Mouse (Mus musculus): ENCODE data around the gene Tec. TPM values are rescaled to one million over a fixed set of nuclear protein-coding genes. Genes with fewer than 3 reads are reported as not detected.

Gene Tec
- polyA plus RNA-seq, 1 experiment = 0.44 TPM

DNA sequence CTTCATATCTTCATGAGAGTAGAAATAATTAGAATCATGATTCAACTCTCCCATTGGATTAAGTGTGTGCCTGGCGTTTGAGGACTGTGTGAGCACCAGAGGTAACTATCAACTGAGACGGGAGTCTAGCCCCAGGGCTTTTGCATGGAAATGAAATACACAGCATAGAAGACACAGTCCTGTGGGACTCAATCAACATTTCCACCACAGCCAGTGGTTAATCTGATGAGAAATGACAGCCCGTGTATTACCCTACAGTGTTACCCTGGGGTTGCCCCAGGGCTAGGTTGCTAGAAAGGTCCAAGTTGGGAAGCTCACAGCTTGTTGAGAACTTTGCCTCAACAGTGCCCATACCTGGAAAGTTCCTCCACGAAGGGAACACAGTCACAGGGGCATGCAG is 69.7 kb downstream of the Tec start:
- no peak for TF ChIP-seq GATA1 (IDR thresholded peaks at IDR 0.05; ENCODE audit: low read length)

DNA sequence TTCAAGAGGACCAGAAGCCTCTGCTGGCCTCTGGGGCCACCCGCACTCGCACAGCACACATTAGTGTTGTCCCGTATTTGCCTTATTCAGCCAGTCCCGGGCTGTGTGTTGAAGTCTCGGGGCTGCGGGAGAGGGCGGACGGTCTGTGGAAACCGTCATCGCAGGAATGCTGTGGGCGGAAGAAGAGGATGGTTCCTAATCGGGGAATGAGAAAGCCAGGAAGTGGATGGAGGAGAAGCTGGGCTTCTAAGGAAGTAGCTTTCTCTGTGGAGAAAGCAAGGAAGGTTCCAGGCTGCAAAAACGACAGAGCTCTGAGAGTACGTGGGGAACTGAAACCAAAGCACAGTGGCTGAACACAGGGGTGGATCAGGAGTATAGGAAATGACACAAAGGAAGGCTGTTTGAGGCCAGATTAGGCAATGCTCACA is 72.1 kb downstream of the Tec start:
- no peak for TF ChIP-seq GATA1 (IDR thresholded peaks at IDR 0.05; ENCODE audit: low read length)

DNA sequence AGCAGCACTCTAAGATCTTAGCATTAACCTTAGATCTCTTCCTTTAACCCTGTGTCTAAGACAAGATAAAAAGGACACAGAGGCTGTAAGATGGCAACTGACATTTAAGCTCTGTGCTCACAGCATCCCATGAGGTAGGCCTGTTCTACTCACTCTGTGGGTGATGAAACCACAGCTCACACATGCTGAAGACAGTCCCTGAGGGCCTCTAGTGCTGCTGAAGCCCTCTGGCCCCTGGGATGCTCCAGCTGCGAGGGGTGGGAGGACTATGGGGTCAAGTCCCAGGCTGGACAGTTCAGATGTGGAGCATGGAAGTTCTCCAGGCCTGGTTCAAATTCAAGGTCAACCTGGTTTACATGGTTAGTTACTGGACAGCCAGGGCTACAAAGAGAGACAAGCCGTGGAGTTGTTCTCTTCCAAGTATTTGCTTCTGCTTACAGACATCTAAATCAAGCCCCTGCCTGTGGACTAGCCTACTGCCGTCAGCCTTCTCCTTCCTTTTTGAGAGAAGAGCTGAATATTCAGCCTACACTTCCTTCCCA is 74.9 kb downstream of the Tec start:
- no peak for TF ChIP-seq GATA1 (IDR thresholded peaks at IDR 0.05; ENCODE audit: low read length)

DNA sequence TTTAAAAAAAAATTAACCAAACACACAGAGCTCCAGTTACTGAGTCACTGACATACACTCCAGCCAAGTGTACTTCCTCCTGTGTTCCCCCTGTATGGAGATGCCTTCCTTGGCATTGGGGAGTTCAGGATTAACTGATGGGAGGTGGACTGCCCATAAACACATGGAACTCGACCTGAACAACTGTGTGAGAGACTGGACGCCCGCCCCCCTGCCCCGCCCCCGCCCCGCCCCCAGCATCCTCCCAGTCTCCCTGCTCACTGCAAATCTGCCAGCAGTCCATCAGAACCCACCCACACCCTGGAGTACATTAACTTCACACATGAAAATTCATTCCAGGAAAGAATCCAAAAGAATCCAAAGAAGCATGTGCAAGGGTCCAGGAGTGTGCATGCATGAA is 76.5 kb downstream of the Tec start:
- TF ChIP-seq GATA1 (IDR thresholded peaks at IDR 0.05; ENCODE audit: low read length) = no peak

- TF ChIP-seq GATA1 (IDR thresholded peaks at IDR 0.05; ENCODE audit: low read length) = no peak
Observed at GRCm38 (mm10) chr5:72791386-72791785, 76.9 kb downstream of the Tec start.

- no peak for TF ChIP-seq GATA1 (IDR thresholded peaks at IDR 0.05; ENCODE audit: low read length)
Observed at GRCm38 (mm10) chr5:72785451-72785850, 82.8 kb downstream of the Tec start.

- TF ChIP-seq GATA1 (IDR thresholded peaks at IDR 0.05; ENCODE audit: low read length) = no peak
Observed at GRCm38 (mm10) chr5:72784719-72785118, 83.6 kb downstream of the Tec start.

DNA sequence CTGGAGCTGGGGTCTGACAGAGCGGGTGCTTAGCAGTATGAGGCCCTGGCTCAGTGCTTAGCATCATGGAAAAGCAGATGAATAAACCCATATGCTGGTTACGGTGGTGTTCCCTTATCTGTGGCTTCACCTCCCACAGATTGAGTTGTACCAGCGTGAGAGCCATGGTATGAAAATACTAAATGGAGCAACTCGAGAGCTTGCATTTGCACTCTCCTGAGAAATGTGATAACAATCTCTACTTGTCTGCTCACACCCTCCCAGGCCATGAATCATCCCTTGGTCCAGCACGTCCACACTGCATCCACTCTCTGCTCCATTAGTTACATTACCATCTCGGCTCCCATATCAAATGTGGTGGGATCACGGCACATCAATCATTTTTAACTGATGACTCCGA is 84.3 kb downstream of the Tec start:
- TF ChIP-seq GATA1 (IDR thresholded peaks at IDR 0.05; ENCODE audit: low read length) = no peak

GRCm38 (mm10) chr5:72783123-72783522 is 85.2 kb downstream of the Tec start:
- no peak for TF ChIP-seq GATA1 (IDR thresholded peaks at IDR 0.05; ENCODE audit: low read length)

DNA sequence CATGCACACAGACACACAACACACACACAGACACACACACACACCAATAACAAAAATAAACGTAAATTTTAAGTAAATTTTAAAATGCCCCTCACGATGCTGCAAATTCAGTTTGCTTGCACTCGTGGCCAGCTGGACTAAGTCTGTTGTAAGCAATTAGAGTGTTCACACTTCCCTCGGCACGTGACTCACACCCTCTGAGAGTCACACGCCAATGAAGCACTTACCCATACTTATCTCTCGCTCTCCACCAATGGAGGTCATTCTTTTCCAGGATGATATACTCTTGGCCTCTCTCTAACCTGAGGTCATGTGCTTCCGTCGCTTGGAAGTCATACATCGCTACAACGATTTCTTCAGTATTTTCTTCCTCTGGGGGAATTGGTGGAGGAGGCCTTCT is 86.5 kb downstream of the Tec start:
- TF ChIP-seq GATA1 (IDR thresholded peaks at IDR 0.05; ENCODE audit: low read length) = no peak

DNA sequence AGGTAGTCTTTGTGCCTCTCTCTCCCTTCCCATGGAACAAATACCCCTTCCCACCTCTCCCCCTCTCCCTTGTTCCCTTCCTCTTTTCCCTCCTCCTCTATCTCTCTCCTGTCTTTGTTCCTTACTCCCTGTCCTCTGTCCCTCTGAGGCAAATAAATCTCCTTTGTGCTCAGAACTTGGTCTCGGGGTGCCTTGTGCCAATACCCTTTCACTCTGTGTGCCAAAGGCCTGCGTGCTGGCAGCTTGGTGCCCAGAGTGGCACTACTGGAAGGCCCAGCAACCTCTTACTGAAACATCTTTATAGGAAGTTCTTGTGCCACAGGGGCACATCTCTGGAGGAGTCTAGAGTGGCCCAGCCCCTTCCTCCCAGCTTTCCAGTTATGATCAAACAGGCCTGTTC is 91.7 kb downstream of the Tec start:
- TF ChIP-seq GATA1 (IDR thresholded peaks at IDR 0.05; ENCODE audit: low read length) = no peak

DNA sequence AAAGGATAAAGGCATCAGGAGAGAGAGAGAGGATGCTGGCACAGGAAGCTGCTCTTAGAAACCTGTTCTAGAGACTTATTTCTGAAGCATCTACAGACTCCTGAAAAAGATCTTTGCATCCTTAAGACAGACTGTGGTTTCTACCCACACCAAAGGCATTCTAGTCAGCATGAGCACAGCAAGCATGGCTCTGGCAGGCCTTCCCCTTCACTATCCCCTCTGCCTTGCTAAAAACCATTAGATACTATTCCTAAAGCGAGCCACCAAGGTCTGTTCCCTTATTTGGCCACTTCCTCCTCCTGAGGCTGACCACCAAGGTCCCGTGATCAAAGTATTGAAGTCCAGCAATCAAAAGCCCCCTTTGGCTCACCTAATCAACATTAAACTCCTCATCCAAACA is 92.2 kb downstream of the Tec start:
- TF ChIP-seq GATA1 (IDR thresholded peaks at IDR 0.05; ENCODE audit: low read length) = no peak

DNA sequence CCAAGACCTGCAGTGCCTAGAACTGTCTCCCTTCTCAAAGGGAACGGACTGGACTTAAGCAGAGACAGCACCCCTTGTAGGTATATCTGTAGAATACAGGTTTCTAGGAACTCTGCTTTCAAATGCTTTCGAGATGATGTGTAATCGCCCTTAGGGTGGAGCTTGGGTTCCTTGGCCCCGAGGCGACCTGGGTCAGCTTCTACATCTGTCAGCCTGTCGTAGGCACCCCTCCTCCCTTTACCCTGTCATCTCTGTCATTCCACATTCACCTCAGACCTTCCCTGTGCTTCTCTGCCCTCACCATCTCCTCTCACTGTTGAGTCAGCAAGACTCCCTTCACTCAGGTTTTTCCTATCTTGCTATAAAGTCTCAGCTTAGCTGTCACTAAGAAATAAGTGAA is 98.4 kb downstream of the Tec start:
- TF ChIP-seq GATA1 (IDR thresholded peaks at IDR 0.05; ENCODE audit: low read length) = no peak

GRCm38 (mm10) chr5:72763546-72763945 is 104.7 kb downstream of the Tec start:
- TF ChIP-seq GATA1 (IDR thresholded peaks at IDR 0.05; ENCODE audit: low read length) = no peak

GRCm38 (mm10) chr5:72763025-72763424 is 105.3 kb downstream of the Tec start:
- no peak for TF ChIP-seq GATA1 (IDR thresholded peaks at IDR 0.05; ENCODE audit: low read length)

- no peak for TF ChIP-seq GATA1 (IDR thresholded peaks at IDR 0.05; ENCODE audit: low read length)
Observed at GRCm38 (mm10) chr5:72761758-72762157, 106.5 kb downstream of the Tec start.

DNA sequence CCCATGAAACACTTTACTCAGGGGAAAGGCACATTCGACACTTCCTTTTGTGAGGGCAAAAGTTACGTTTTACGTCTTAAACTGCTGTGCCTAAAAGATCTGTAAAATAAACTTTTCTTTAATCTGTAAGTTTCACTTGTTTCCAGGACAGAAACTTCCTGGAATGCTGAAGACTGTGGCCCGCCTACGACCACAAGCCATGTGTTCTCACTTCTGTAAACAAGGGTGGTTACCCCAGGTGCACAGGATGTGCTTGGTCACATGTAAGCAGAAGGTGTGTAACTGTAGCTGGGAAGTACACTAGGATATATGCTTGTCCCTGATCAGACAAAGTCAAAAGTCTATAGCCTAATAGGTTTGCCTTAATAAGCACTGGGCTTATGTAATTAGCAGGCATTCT is 107.0 kb downstream of the Tec start:
- TF ChIP-seq GATA1 (IDR thresholded peaks at IDR 0.05; ENCODE audit: low read length) = no peak

Measured in G1E-ER4 (cell line).